Mouse (Mus musculus) neural tube, embryonic 15.5 days (tissue): Measurements from ENCODE around the gene Gm853. TPM values are rescaled to one million over a fixed set of nuclear protein-coding genes. Genes with fewer than 3 reads are reported as not detected.

Experiments used
- ATAC-seq: fragments of 200-750 bp; cut with Nextera tagmentation; 2 replicates; pipeline ENCODE4 v1.8.0; 2017; ENCODE audit warnings: mild to moderate bottlenecking, moderate TSS enrichment, moderate library complexity; ENCODE audit not compliant: low FRiP score
- H3K27ac ChIP-seq: fragments of 300-500 bp; sonication (generic); replicated peaks from 2 replicates; pipeline ENCODE4 v1.5.1; 2015; ENCODE audit warnings: mild to moderate bottlenecking, inconsistent platforms
- H3K27me3 ChIP-seq: fragments of 300-500 bp; sonication (generic); replicated peaks from 2 replicates; pipeline ENCODE4 v1.6.1; 2015; ENCODE audit warnings: inconsistent platforms
- H3K36me3 ChIP-seq: fragments of 300-500 bp; sonication (generic); 2 replicates; pipeline ENCODE4 v1.6.1; 2015; ENCODE audit warnings: inconsistent platforms
- H3K4me1 ChIP-seq: fragments of 300-500 bp; sonication (generic); 2 replicates; pipeline ENCODE4 v1.6.1; 2015; ENCODE audit warnings: inconsistent platforms
- H3K4me2 ChIP-seq: fragments of 300-500 bp; sonication (generic); 2 replicates; pipeline ENCODE4 v1.6.1; 2015; ENCODE audit warnings: inconsistent platforms, mild to moderate bottlenecking, moderate library complexity
- H3K4me3 ChIP-seq: fragments of 300-500 bp; sonication (generic); replicated peaks from 2 replicates; pipeline ENCODE4 v1.5.1; 2015; ENCODE audit warnings: mild to moderate bottlenecking, inconsistent platforms
- H3K9ac ChIP-seq: fragments of 300-500 bp; sonication (generic); replicated peaks from 2 replicates; pipeline ENCODE4 v1.6.1; 2015; ENCODE audit warnings: mild to moderate bottlenecking, inconsistent platforms
- H3K9me3 ChIP-seq: fragments of 300-500 bp; sonication (generic); replicated peaks from 2 replicates; pipeline ENCODE4 v1.6.1; 2016; ENCODE audit warnings: inconsistent platforms
- WGBS: fragments of 180-500 bp; shearing (Covaris S2); methylation state at CpG from one replicate; pipeline ENCODE4 v1.1.7; 2015; ENCODE audit warnings: mixed read lengths; 5-methylcytosine and 5-hydroxymethylcytosine counted together
- polyA plus RNA-seq: library from polyadenylated mRNA; unstranded; fragments of >200 nt; fragmentation: Nextera tagmentation; extraction: Ambion mirVana; gene quantifications from 2 replicates; pipeline ENCODE4 v1.2.1, GENCODE M21; 2015

The Gm853 gene
- not detected in 2 replicates for polyA plus RNA-seq

DNA sequence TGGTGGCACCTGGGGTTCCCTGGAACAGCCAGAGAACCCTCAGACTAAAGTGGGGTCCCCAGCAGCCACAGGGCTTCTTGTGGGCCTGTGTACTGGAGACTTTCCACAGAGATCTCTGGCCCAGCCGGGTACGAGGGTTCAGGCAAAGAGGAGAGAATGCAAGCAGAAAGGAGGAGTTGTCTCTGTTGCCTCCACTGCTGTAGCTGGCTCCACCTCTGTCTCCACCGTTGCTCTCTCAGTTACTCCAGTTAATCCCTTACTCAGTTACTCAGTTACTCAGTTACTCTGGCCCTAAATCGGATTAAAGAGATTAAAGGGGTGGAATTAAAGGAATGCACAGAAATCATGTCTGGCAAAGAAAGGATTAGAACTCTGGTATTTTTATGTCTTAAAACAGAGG is at the start of gene Gm853:
Gene Gm853 (minus strand): TSS at position 223 of the 400 bp plus-strand sequence.
- no peaks in the 10 kb centered on the region for H3K9me3 ChIP-seq
- no peak within 1 kb of the TSS for H3K27ac ChIP-seq
- H3K4me1 ChIP-seq: no peaks in the 10 kb centered on the region
- H3K4me2 ChIP-seq: no peak within 1 kb of the TSS
- H3K9ac ChIP-seq: no peak within 1 kb of the TSS
- H3K4me3 ChIP-seq: no peak within 1 kb of the TSS
- no peak for ATAC-seq
- H3K27me3 ChIP-seq: no peaks in the 10 kb centered on the region
- WGBS: 71% methylated on average over 4 of the region's 4 CpGs
- H3K36me3 ChIP-seq: no peaks in the 10 kb centered on the region

DNA sequence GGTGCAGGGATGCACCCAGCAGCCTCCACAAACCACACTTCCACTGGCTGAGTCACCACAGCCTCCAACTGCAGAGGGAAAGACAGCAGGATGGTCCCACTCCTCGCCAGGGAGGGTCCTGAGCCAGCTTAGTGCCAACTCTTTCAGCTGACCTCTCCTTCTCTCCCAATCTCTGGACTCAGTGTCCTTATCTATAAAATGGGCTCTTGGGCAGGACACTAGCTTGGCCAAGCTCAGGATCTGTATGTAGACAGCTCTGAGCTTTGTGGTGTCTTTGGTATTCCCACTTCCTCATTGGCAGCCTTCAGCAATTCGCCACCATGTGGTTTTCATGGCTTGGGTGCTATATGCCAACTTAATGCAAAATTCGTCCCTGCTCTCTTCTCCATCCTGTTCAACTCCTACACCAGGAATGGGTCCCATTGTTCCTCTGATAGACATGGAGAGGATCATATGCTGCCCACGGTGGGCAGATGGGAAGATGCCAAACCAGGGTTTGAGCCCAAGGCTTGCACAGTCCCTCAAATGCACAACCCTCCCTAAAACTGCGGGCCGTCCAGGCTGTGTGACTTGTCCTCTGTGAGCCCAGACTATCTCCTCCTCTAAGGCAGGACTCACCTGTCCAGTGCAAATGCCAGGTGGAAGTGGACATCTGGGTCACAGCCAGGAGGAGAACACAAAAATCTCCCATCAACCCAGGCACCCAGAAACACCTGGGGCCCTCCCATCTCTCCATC is 48.6 kb upstream of the Gm853 start:
- H3K4me1 ChIP-seq: peaks cover 26% of the 10 kb centered on the region
- no peaks in the 10 kb centered on the region for H3K27me3 ChIP-seq
- H3K9ac ChIP-seq: no peak overlapping the region
- H3K36me3 ChIP-seq: no peaks in the 10 kb centered on the region
- H3K9me3 ChIP-seq: no peaks in the 10 kb centered on the region
- no peak overlapping the region for H3K4me3 ChIP-seq
- H3K27ac ChIP-seq: no peak overlapping the region
- no peak for ATAC-seq
- no peak overlapping the region for H3K4me2 ChIP-seq
- WGBS: 91% methylated on average over 6 of the region's 6 CpGs

- no peaks in the 10 kb centered on the region for H3K27me3 ChIP-seq
- H3K4me2 ChIP-seq: no peak overlapping the region
- peaks cover 20% of the 10 kb centered on the region for H3K4me1 ChIP-seq
- no peak overlapping the region for H3K4me3 ChIP-seq
- no peaks in the 10 kb centered on the region for H3K36me3 ChIP-seq
- H3K9ac ChIP-seq: no peak overlapping the region
- no peak overlapping the region for H3K27ac ChIP-seq
- WGBS: 73% methylated on average over 8 of the region's 8 CpGs
- ATAC-seq: no peak
- no peaks in the 10 kb centered on the region for H3K9me3 ChIP-seq
Measured at GRCm38 (mm10) chr4:130270089-130270488, 47.9 kb upstream of the Gm853 start.

GRCm38 (mm10) chr4:130268736-130269135 is 46.5 kb upstream of the Gm853 start:
- no peak overlapping the region for H3K27ac ChIP-seq
- no peaks in the 10 kb centered on the region for H3K36me3 ChIP-seq
- no peak overlapping the region for H3K9ac ChIP-seq
- H3K4me1 ChIP-seq: peaks cover 20% of the 10 kb centered on the region
- ATAC-seq: no peak
- WGBS: 85% methylated on average over 10 of the region's 10 CpGs
- H3K27me3 ChIP-seq: no peaks in the 10 kb centered on the region
- H3K4me3 ChIP-seq: no peak overlapping the region
- H3K9me3 ChIP-seq: no peaks in the 10 kb centered on the region
- H3K4me2 ChIP-seq: no peak overlapping the region

GRCm38 (mm10) chr4:130267069-130267468 is 44.9 kb upstream of the Gm853 start:
- WGBS: 83% methylated on average over 7 of the region's 7 CpGs
- ATAC-seq: no peak
- no peak overlapping the region for H3K27ac ChIP-seq
- no peak overlapping the region for H3K4me2 ChIP-seq
- H3K9ac ChIP-seq: no peak overlapping the region
- peaks cover 8% of the 10 kb centered on the region for H3K36me3 ChIP-seq
- no peaks in the 10 kb centered on the region for H3K27me3 ChIP-seq
- no peak overlapping the region for H3K4me3 ChIP-seq
- H3K4me1 ChIP-seq: peaks cover 13% of the 10 kb centered on the region
- H3K9me3 ChIP-seq: no peaks in the 10 kb centered on the region

GRCm38 (mm10) chr4:130266601-130267000 is 44.4 kb upstream of the Gm853 start:
- Histone ChIP-seq H3K27ac (no peak overlapping the region), H3K9ac (no peak overlapping the region), H3K27me3 (no peaks in the 10 kb centered on the region), H3K4me1 (peaks cover 13% of the 10 kb centered on the region), H3K4me2 (no peak overlapping the region), H3K36me3 (peaks cover 9% of the 10 kb centered on the region), H3K9me3 (no peaks in the 10 kb centered on the region), H3K4me3 (no peak overlapping the region)
- whole genome bisulfite sequencing: 72% methylated on average over 9 of the region's 9 CpGs
- ATAC-seq: no peak

GRCm38 (mm10) chr4:130264698-130265349 is 42.6 kb upstream of the Gm853 start:
- no peak overlapping the region for H3K4me2 ChIP-seq

DNA sequence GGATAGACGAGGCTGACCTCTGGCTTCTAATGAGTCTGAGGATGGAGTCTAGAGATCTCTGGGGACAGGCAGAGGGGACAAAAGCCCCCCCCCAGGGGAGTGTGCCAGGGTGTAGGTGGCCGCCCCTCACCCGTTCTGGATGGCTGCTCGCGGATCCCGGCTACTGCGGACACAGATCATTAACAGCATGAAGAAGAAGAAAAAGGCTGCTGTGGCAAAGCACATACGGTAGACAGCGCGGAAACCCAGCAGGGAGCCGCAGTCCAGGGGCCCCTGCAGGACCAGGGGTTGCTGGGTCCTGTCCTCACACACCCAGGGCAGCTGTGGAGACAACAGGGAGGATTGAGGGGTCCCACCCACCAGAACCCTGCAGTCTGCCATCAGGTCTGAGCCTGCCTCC is 41.9 kb upstream of the Gm853 start:
- Histone ChIP-seq H3K4me2 (no peak overlapping the region), H3K4me1 (peaks cover 13% of the 10 kb centered on the region), H3K36me3 (peaks cover 14% of the 10 kb centered on the region), H3K27me3 (no peaks in the 10 kb centered on the region), H3K4me3 (no peak overlapping the region), H3K9me3 (no peaks in the 10 kb centered on the region), H3K27ac (no peak overlapping the region), H3K9ac (no peak overlapping the region)
- 21% methylated on average over 11 of the region's 11 CpGs for WGBS
- no peak for ATAC-seq

More at GRCm38 (mm10) chr4:130264698-130265349, 42.6 kb upstream of the Gm853 start:
- 27% methylated on average over 24 of the region's 24 CpGs for WGBS
- peaks cover 13% of the 10 kb centered on the region for H3K4me1 ChIP-seq
- H3K9ac ChIP-seq: no peak overlapping the region
- H3K27ac ChIP-seq: no peak overlapping the region
- ATAC-seq: no peak
- H3K27me3 ChIP-seq: no peaks in the 10 kb centered on the region
- H3K9me3 ChIP-seq: no peaks in the 10 kb centered on the region
- H3K36me3 ChIP-seq: peaks cover 9% of the 10 kb centered on the region
- H3K4me3 ChIP-seq: no peak overlapping the region

- no peak for ATAC-seq
- no peak overlapping the region for H3K9ac ChIP-seq
- peaks cover 13% of the 10 kb centered on the region for H3K4me1 ChIP-seq
- no peak overlapping the region for H3K4me3 ChIP-seq
- no peak overlapping the region for H3K4me2 ChIP-seq
- H3K27ac ChIP-seq: no peak overlapping the region
- WGBS: 35% methylated on average over 5 of the region's 5 CpGs
- H3K27me3 ChIP-seq: no peaks in the 10 kb centered on the region
- no peaks in the 10 kb centered on the region for H3K9me3 ChIP-seq
- H3K36me3 ChIP-seq: peaks cover 35% of the 10 kb centered on the region
Measured at GRCm38 (mm10) chr4:130260406-130260805, 38.2 kb upstream of the Gm853 start.

- Histone ChIP-seq H3K36me3 (peaks cover 41% of the 10 kb centered on the region), H3K4me2 (no peak overlapping the region), H3K27ac (no peak overlapping the region), H3K4me3 (no peak overlapping the region), H3K27me3 (no peaks in the 10 kb centered on the region), H3K4me1 (no peaks in the 10 kb centered on the region), H3K9me3 (no peaks in the 10 kb centered on the region), H3K9ac (no peak overlapping the region)
- 70% methylated on average over 8 of the region's 8 CpGs for WGBS
- ATAC-seq: no peak
Measured at GRCm38 (mm10) chr4:130252441-130253157, 30.4 kb upstream of the Gm853 start.

DNA sequence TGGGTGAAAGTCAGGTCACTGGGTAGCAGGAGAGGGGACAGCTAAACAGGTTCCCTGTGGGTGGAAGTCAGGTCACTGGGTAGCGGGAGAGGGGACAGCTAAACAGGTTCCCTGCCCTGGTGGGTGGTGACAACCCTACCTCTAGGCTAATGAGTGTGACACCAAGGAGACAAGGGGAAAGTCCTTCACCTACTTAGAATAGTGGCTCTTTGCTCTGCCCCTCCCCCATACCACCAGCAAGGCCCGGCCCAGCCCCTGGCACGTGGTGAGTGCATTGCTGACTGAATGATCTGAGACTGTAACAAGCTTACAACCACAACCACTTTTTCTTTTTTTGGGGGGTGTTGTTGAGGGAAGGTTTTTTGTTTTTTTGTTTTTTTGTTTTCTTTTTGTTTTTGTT is 29.6 kb upstream of the Gm853 start:
- ATAC-seq: no peak
- no peak overlapping the region for H3K4me3 ChIP-seq
- WGBS: 38% methylated on average over 3 of the region's 3 CpGs
- no peak overlapping the region for H3K27ac ChIP-seq
- peaks cover 36% of the 10 kb centered on the region for H3K36me3 ChIP-seq
- no peak overlapping the region for H3K4me2 ChIP-seq
- no peak overlapping the region for H3K9ac ChIP-seq
- no peaks in the 10 kb centered on the region for H3K27me3 ChIP-seq
- no peaks in the 10 kb centered on the region for H3K4me1 ChIP-seq
- H3K9me3 ChIP-seq: no peaks in the 10 kb centered on the region
